Mouse (Mus musculus): ENCODE data around the gene Heatr1. TPM values are rescaled to one million over a fixed set of nuclear protein-coding genes. Genes with fewer than 3 reads are reported as not detected.

Heatr1 gene
- total and polyA plus RNA-seq, 3 experiments = 69.6 to 149 (median 92.3) TPM

- H3K79me2 ChIP-seq (replicated peaks; ENCODE audit: control insufficient read depth, extremely low read depth, insufficient read depth, poor library complexity, severe bottlenecking) = 0 out of 2 replicates have a peak, but pooled peaks cover 4% of the 10 kb centered on the region
- peaks cover 16 to 26% of the 10 kb centered on the region in 2 experiments for H3K36me3 ChIP-seq (replicated peaks in 1 of 2; ENCODE audit: control insufficient read depth in 1 of 2, insufficient read depth in 1 of 2, low read length in 1 of 2)
- peak overlapping the region; percentile 65 to 100 (median 82) for H3K4me3 ChIP-seq (replicated peaks in 1 of 3; ENCODE audit: low read depth in 2 of 3, low read length in 2 of 3, poor library complexity in 1 of 3)
- no peaks in the 10 kb centered on the region for H3K27me3 ChIP-seq (replicated peaks)
- dilution Hi-C loops (cut with MboI; ENCODE audit: extremely low pct_ligation_motif_present, extremely low pct_unique_long_range_greater_than_20kb, low sequenced_read_pairs) (no loop called here), in situ Hi-C loops (cut with MboI; ENCODE audit: low pct_ligation_motif_present, low pct_unique_long_range_greater_than_20kb, low sequenced_read_pairs) (no loop called here)
- H3K4me2 ChIP-seq (ENCODE audit: insufficient read depth, low read depth, poor library complexity, severe bottlenecking) = peak overlapping the region; percentile 77
- no peaks in the 10 kb centered on the region for H3K9me3 ChIP-seq (replicated peaks; ENCODE audit: low read length)
- TF ChIP-seq ZKSCAN1 (IDR thresholded peaks at IDR 0.05; ENCODE audit: borderline replicate concordance, low read depth, low read length) = no peak
- TF ChIP-seq TCF12 (IDR thresholded peaks at IDR 0.05; ENCODE audit: low read depth, low read length) = no peak
- TF ChIP-seq GABPA (IDR thresholded peaks at IDR 0.05; ENCODE audit: insufficient replicate concordance, low read depth, low read length) = no peak
- TF ChIP-seq BHLHE40 (IDR thresholded peaks at IDR 0.05; ENCODE audit: low read depth, low read length) = no peak
- TF ChIP-seq UBTF (IDR thresholded peaks at IDR 0.05; ENCODE audit: low read depth, low read length) = no peak
- no peak for TF ChIP-seq ELF1 (IDR thresholded peaks at IDR 0.05; ENCODE audit: low read depth, low read length)
- TF ChIP-seq ETS1 (conservative IDR thresholded peaks at IDR 0.05; ENCODE audit: low read depth, low read length) = no peak
- TF ChIP-seq PAX5 (IDR thresholded peaks at IDR 0.05; ENCODE audit: low read length) = no peak
- TF ChIP-seq KAT2A (IDR thresholded peaks at IDR 0.05; ENCODE audit: insufficient replicate concordance, low read length) = no peak
- no peak for TF ChIP-seq USF2 (conservative IDR thresholded peaks at IDR 0.05; ENCODE audit: low read depth, low read length)
- TF ChIP-seq POLR2AphosphoS2 (IDR thresholded peaks at IDR 0.05; ENCODE audit: low read depth, low read length) = no peak
- no peak for TF ChIP-seq MEF2A (IDR thresholded peaks at IDR 0.05; ENCODE audit: borderline replicate concordance, low read depth, low read length)
- TF ChIP-seq HCFC1 (IDR thresholded peaks at IDR 0.05; ENCODE audit: low read depth, low read length) = no peak
- TF ChIP-seq CTCF (conservative IDR thresholded peaks at IDR 0.05 in 1 of 2, IDR thresholded peaks at IDR 0.05 in 1 of 2; ENCODE audit: low read depth in 2 of 2, low read length in 2 of 2) = no peak
- TF ChIP-seq MXI1 (IDR thresholded peaks at IDR 0.05; ENCODE audit: low read depth, low read length) = no peak; the same call in 1 of the 2 replicates
- TF ChIP-seq ZNF384 (IDR thresholded peaks at IDR 0.05; ENCODE audit: low read depth, low read length) = no peak
- H3K27ac ChIP-seq (ENCODE audit: insufficient read depth, low read depth) = no peak overlapping the region
- peak; percentile 21 for DNase-seq (ENCODE audit: extremely low read depth)
- peaks cover 8 to 33% of the 10 kb centered on the region in 2 experiments for H3K4me1 ChIP-seq (ENCODE audit: control insufficient read depth in 1 of 2, insufficient read depth in 2 of 2)
- peak overlapping the region; percentile 35; the same call in 1 of the 2 replicates for H3K9ac ChIP-seq (ENCODE audit: insufficient read depth, low read depth)
These were observed 66.9 kb downstream of the Heatr1 start for GRCm38 (mm10) chr13:12461730-12462119.

GRCm38 (mm10) chr13:12462623-12463022 lies 67.8 kb downstream of the Heatr1 start:
- dilution Hi-C loops (cut with MboI; ENCODE audit: extremely low pct_ligation_motif_present, extremely low pct_unique_long_range_greater_than_20kb, low sequenced_read_pairs) (no loop called here), in situ Hi-C loops (cut with MboI; ENCODE audit: low pct_ligation_motif_present, low pct_unique_long_range_greater_than_20kb, low sequenced_read_pairs) (no loop called here)
- Histone ChIP-seq H3K9ac (ENCODE audit: insufficient read depth, low read depth) (no peak overlapping the region), H3K27me3 (replicated peaks) (no peaks in the 10 kb centered on the region), H3K4me3 (replicated peaks in 1 of 3; ENCODE audit: low read depth in 2 of 3, low read length in 2 of 3, poor library complexity in 1 of 3) (no peak overlapping the region), H3K79me2 (replicated peaks; ENCODE audit: control insufficient read depth, extremely low read depth, insufficient read depth, poor library complexity, severe bottlenecking) (0 out of 2 replicates have a peak, but pooled peaks cover 4% of the 10 kb centered on the region), H3K36me3 (replicated peaks in 1 of 2; ENCODE audit: control insufficient read depth in 1 of 2, insufficient read depth in 1 of 2, low read length in 1 of 2) (peaks cover 10 to 17% of the 10 kb centered on the region in 2 experiments), H3K4me1 (ENCODE audit: control insufficient read depth in 1 of 2, insufficient read depth in 2 of 2) (peaks cover 8 to 33% of the 10 kb centered on the region in 2 experiments), H3K9me3 (replicated peaks; ENCODE audit: low read length) (no peaks in the 10 kb centered on the region), H3K27ac (ENCODE audit: insufficient read depth, low read depth) (no peak overlapping the region), H3K4me2 (ENCODE audit: insufficient read depth, low read depth, poor library complexity, severe bottlenecking) (no peak overlapping the region)
- DNase-seq (ENCODE audit: extremely low read depth) = no peak
- no peak for TF ChIP-seq BHLHE40 (IDR thresholded peaks at IDR 0.05; ENCODE audit: low read depth, low read length)

Measured in CH12.LX (cell line).